Mouse (Mus musculus): ENCODE data around the gene Hnrnpul1.

DNA sequence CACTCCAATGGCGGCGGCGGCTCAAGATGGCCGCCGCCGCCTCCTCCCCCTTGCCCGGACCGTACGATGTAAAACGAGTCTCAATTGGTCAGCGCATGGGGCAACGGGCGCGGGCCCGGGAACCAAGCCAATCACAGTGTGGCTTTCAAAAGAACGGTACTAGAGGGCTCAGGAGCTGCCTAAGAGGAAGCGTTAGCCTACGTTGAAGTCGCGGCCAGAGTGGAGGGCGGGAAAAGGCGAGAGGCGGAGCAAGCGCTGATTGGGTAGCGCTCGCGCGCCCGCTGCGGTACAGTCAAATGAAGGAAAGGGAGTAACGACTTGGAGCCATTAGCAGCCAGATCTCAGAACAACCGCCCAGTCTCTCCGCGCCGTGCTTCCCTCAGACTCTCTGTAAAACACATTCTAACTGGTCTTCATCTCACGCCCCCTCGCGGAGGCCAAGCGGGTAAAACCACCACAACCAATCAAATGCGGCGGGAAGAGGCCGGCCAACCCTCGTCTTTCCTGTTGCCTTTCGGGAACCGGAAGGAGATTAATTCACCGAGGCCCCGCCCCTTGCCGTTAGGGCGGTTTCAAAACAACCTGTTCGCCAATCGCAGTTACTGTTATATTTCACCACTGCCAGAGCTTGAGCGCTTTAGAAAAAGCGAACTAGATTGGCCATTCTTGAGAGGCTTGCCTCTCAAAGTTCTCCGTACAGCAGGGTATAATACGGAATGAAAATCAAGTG is at the start of gene Hnrnpul1:
- peak; percentile 39; the same call in 1 of the 2 replicates for TF ChIP-seq CTCF (IDR thresholded peaks at IDR 0.05; ENCODE audit: borderline replicate concordance, extremely low read depth, insufficient read depth, insufficient read length)
- no peak for TF ChIP-seq POLR2A (IDR thresholded peaks at IDR 0.05; ENCODE audit: borderline replicate concordance, extremely low read depth, insufficient read depth, insufficient read length, poor library complexity, severe bottlenecking)

All from brain, embryonic 14.5 days (tissue).